ENCODE assay signal across 14 mouse cellular contexts in the genomic region with DNA sequence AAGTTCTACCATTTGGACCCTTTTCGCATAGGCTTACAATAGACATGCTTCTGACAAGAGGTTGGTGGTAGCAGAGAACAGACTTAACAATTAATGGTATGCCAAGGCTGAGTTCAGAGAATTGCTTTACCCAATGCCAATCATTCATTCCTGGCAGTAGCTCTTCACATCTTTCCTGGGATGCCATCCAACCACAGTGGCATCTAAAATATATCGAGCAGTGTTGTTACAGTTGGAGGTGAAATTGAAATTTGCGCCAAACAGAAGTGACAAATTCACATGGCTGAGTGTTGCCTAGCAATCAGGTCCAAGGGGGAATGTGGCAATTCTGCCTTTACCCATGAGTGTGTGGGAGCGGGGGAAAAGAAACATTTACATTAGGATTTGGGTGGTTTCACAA. TPM values are rescaled to one million over a fixed set of nuclear protein-coding genes. Genes with fewer than 3 reads are reported as not detected.
DNase-seq lines count a peak whose midpoint lies in the region; ATAC-seq lines count a peak whose summit lies in the region.
"Had no signal": no experiment of that assay in that cellular context is flagged by ENCODE, and none has a peak within 500 bp of the region (broad histone marks: within the 10 kb centered on the region; RNA-seq: fewer than 3 reads in every experiment).

No protein-coding gene starts in this region.

- no peaks in the 10 kb centered on the region for H3K36me3 ChIP-seq in forebrain, embryonic 13.5 days (ENCODE audit: poor library complexity, severe bottlenecking)
- H3K36me3 ChIP-seq in forebrain, embryonic 12.5 days (replicated peaks): no peaks in the 10 kb centered on the region
- no peaks in the 10 kb centered on the region for H3K36me3 ChIP-seq in heart, embryonic 11.5 days (ENCODE audit: control insufficient read depth, insufficient read depth, low read length)
- H3K36me3 ChIP-seq: limb, embryonic 10.5 days; liver, embryonic 13.5 days had no signal

- intact Hi-C loops in left cerebral cortex, postnatal 14 days (cut with DNase I): no loop called here

- peak; percentile 86 for ATAC-seq in forebrain, embryonic 13.5 days
- no peak for ATAC-seq in forebrain, embryonic 12.5 days (ENCODE audit: low FRiP score)
- no peak for ATAC-seq in heart, embryonic 11.5 days (replicated peaks; ENCODE audit: insufficient number of reproducible peaks, low FRiP score, low TSS enrichment)

- DNase-seq in left cerebral cortex, postnatal 14 days (ENCODE audit: low spot score in 2 of 2): peak; percentile 9 to 46
- DNase-seq in left cerebral cortex, adult 11 months (ENCODE audit: low spot score): no peak
- peak; percentile 43 for DNase-seq in adipocyte (ENCODE audit: low spot score)
- peak; percentile 39 to 40 for DNase-seq in layer of hippocampus, adult 8-10 months (ENCODE audit: low spot score in 2 of 2)
- DNase-seq in lung, adult 18-20 months: no peak
- DNase-seq: cerebellum, postnatal 36 days; heart, adult 11 months; liver, embryonic 13.5 days; lung, postnatal 10 days had no signal

- H3K4me2 ChIP-seq in forebrain, embryonic 13.5 days: no peak overlapping the region
- no peak overlapping the region for H3K4me2 ChIP-seq in forebrain, embryonic 12.5 days
- no peak overlapping the region for H3K4me2 ChIP-seq in heart, embryonic 11.5 days
- H3K4me2 ChIP-seq: liver, embryonic 13.5 days had no signal

- WGBS in forebrain, embryonic 13.5 days: 75% methylated on average over 4 of the region's 4 CpGs
- WGBS in forebrain, embryonic 12.5 days: 78% methylated on average over 4 of the region's 4 CpGs
- 87% methylated on average over 4 of the region's 4 CpGs for WGBS in heart, embryonic 11.5 days (ENCODE audit: insufficient replicate concordance)

- H3K27me3 ChIP-seq in forebrain, embryonic 13.5 days: no peaks in the 10 kb centered on the region
- H3K27me3 ChIP-seq in forebrain, embryonic 12.5 days: no peaks in the 10 kb centered on the region
- H3K27me3 ChIP-seq in heart, embryonic 11.5 days (ENCODE audit: control insufficient read depth, insufficient read depth, low read length): no peaks in the 10 kb centered on the region
- H3K27me3 ChIP-seq: liver, embryonic 13.5 days had no signal

- H3K4me3 ChIP-seq in forebrain, embryonic 13.5 days: no peak overlapping the region
- H3K4me3 ChIP-seq in forebrain, embryonic 12.5 days (replicated peaks): no peak overlapping the region
- no peak overlapping the region for H3K4me3 ChIP-seq in heart, embryonic 11.5 days (ENCODE audit: low read depth, low read length)
- H3K4me3 ChIP-seq: limb, embryonic 10.5 days; liver, embryonic 13.5 days had no signal

- H3K4me1 ChIP-seq in forebrain, embryonic 13.5 days: peaks cover 16% of the 10 kb centered on the region
- no peaks in the 10 kb centered on the region; the same call in 1 of the 2 replicates for H3K4me1 ChIP-seq in forebrain, embryonic 12.5 days
- H3K4me1 ChIP-seq in heart, embryonic 11.5 days (ENCODE audit: control insufficient read depth, insufficient read depth, low read length): no peaks in the 10 kb centered on the region
- H3K4me1 ChIP-seq: liver, embryonic 13.5 days had no signal

- no peaks in the 10 kb centered on the region for H3K9me3 ChIP-seq in forebrain, embryonic 13.5 days (replicated peaks)
- H3K9me3 ChIP-seq in forebrain, embryonic 12.5 days: no peaks in the 10 kb centered on the region
- no peaks in the 10 kb centered on the region for H3K9me3 ChIP-seq in heart, embryonic 11.5 days (replicated peaks; ENCODE audit: control insufficient read depth, low read length)
- H3K9me3 ChIP-seq: limb, embryonic 10.5 days; liver, embryonic 13.5 days had no signal

- no peak overlapping the region for H3K27ac ChIP-seq in forebrain, embryonic 13.5 days
- H3K27ac ChIP-seq in forebrain, embryonic 12.5 days: no peak overlapping the region
- H3K27ac ChIP-seq in heart, embryonic 11.5 days (ENCODE audit: low read depth, low read length): no peak overlapping the region
- H3K27ac ChIP-seq: kidney, postnatal 0 days; limb, embryonic 10.5 days; liver, embryonic 13.5 days had no signal

- no peak overlapping the region for H3K9ac ChIP-seq in forebrain, embryonic 13.5 days
- H3K9ac ChIP-seq in forebrain, embryonic 12.5 days: no peak overlapping the region
- H3K9ac ChIP-seq in heart, embryonic 11.5 days (ENCODE audit: low read depth, low read length): no peak overlapping the region
- H3K9ac ChIP-seq: liver, embryonic 13.5 days had no signal

RNA-seq across cellular contexts. Expression of a gene that starts 32.3 kb away (rescaled TPM):
- 21.7 and 22.5 TPM in 2 replicates for polyA plus RNA-seq in forebrain, embryonic 13.5 days (2015; fragmentation: Nextera tagmentation; extraction: Ambion mirVana)
- 20.8 and 21.7 TPM in 2 replicates for polyA plus RNA-seq in forebrain, embryonic 12.5 days (2016; fragmentation: Nextera tagmentation; extraction: Ambion mirVana)
- total RNA-seq in left cerebral cortex, postnatal 14 days (2021): 10 to 100 TPM; 15.8 to 15.9 TPM
- 10 to 100 TPM; 13.9 to 15.8 (median 14.6) TPM for total RNA-seq in layer of hippocampus, adult 8-10 months (2022)
- polyA plus RNA-seq in heart, embryonic 11.5 days (2014; fragmentation: Nextera tagmentation; extraction: Ambion mirVana): 17.2 and 18.6 TPM in 2 replicates

Comparison
In these comparisons a context has a peak if more than half of its experiments do, and no peak if none do; other contexts are left out.
1. DNase-seq: peak in left cerebral cortex, postnatal 14 days (2 of 2), adipocyte (single experiment) and layer of hippocampus, adult 8-10 months (2 of 2); none in left cerebral cortex, adult 11 months (single experiment) and lung, adult 18-20 months (0 of 2).